Mouse (Mus musculus) stomach, postnatal 0 days (tissue): Measurements from ENCODE around the gene Srm. TPM values are rescaled to one million over a fixed set of nuclear protein-coding genes. Genes with fewer than 3 reads are reported as not detected.

Source experiments
- ATAC-seq: fragments of 200-750 bp; cut with Nextera tagmentation; 2 replicates; pipeline ENCODE4 v1.8.0; 2017; ENCODE audit not compliant: low FRiP score, low TSS enrichment
- DNase-seq: peaks from one replicate; pipeline ENCODE4 v3.0.0-alpha.2; 2016; ENCODE audit warnings: low spot score
- H3K27ac ChIP-seq: fragments of 300-500 bp; sonication (generic); replicated peaks from 2 replicates; pipeline ENCODE4 v1.5.1; 2014; ENCODE audit warnings: mild to moderate bottlenecking, control low read depth
- H3K27me3 ChIP-seq: fragments of 300-500 bp; sonication (generic); 2 replicates; pipeline ENCODE4 v1.6.1; 2014; ENCODE audit warnings: low read length; ENCODE audit not compliant: control insufficient read depth, insufficient read depth
- H3K36me3 ChIP-seq: fragments of 300-500 bp; sonication (generic); 2 replicates; pipeline ENCODE4 v1.6.1; 2014; ENCODE audit warnings: low read length, mixed read lengths; ENCODE audit not compliant: control insufficient read depth, insufficient read depth
- H3K4me1 ChIP-seq: fragments of 300-500 bp; sonication (generic); replicated peaks from 2 replicates; pipeline ENCODE4 v1.6.1; 2014; ENCODE audit warnings: antibody characterized with exemption; ENCODE audit not compliant: control insufficient read depth, insufficient read depth
- H3K4me2 ChIP-seq: fragments of 300-500 bp; sonication (generic); replicated peaks from 2 replicates; pipeline ENCODE4 v1.6.1; 2014; ENCODE audit warnings: low read depth, mild to moderate bottlenecking, control low read depth, moderate library complexity
- H3K4me3 ChIP-seq: fragments of 300-500 bp; sonication (generic); 2 replicates; pipeline ENCODE4 v1.5.1; 2014; ENCODE audit warnings: low read depth, low read length, control low read depth
- H3K9ac ChIP-seq: fragments of 300-500 bp; sonication (generic); 2 replicates; pipeline ENCODE4 v1.6.1; 2014; ENCODE audit warnings: mild to moderate bottlenecking, low read length, control low read depth, mixed read lengths
- H3K9me3 ChIP-seq: fragments of 300-500 bp; sonication (generic); 2 replicates; pipeline ENCODE4 v1.6.1; 2016; ENCODE audit warnings: low read length; ENCODE audit not compliant: control insufficient read depth
- CTCF ChIP-seq: IDR thresholded peaks from 2 replicates; pipeline ENCODE4 v1.5.1; 2016; ENCODE audit warnings: antibody characterized with exemption, low read depth, mild to moderate bottlenecking, moderate library complexity
- EP300 ChIP-seq: optimal IDR thresholded peaks from 2 replicates; pipeline ENCODE3; 2016; ENCODE audit warnings: antibody characterized with exemption
- WGBS: fragments of 180-500 bp; shearing (Covaris S2); extraction: QIAGEN DNeasy Blood & Tissue Kit; methylation state at CpG from one replicate; pipeline ENCODE4 v1.1.7; 2014; 5-methylcytosine and 5-hydroxymethylcytosine counted together
- polyA plus RNA-seq: library from polyadenylated mRNA; unstranded; fragments of >200 nt; fragmentation: Nextera tagmentation; extraction: Ambion mirVana; gene quantifications from 2 replicates; pipeline ENCODE4 v1.2.1, GENCODE M21; 2015

Gene Srm
- polyA plus RNA-seq, 1 experiment from 2014 or later, result 113 TPM

GRCm38 (mm10) chr4:148641121-148641520 lies 49.8 kb downstream of the Srm start:
- DNase-seq, result no peak
- Histone ChIP-seq H3K4me1 (no peaks in the 10 kb centered on the region), H3K4me3 (no peak overlapping the region), H3K36me3 (no peaks in the 10 kb centered on the region), H3K9me3 (no peaks in the 10 kb centered on the region), H3K27me3 (no peaks in the 10 kb centered on the region), H3K4me2 (no peak overlapping the region), H3K27ac (no peak overlapping the region), H3K9ac (no peak overlapping the region)
- TF ChIP-seq EP300, result no peak
- no peak for TF ChIP-seq CTCF
- no peak for ATAC-seq
- 83% methylated on average over 5 of the region's 5 CpGs for WGBS

GRCm38 (mm10) chr4:148643291-148644156 lies 52.2 kb downstream of the Srm start, which contains the start of gene Gm572:
Gene Gm572, plus strand, starts transcription at chr4:148643317.
- Histone ChIP-seq H3K4me2 (peak within 1 kb of the TSS; percentile 46), H3K9ac (peak within 1 kb of the TSS; percentile 27; the same call in 1 of the 2 replicates), H3K36me3 (no peaks in the 10 kb centered on the region), H3K4me3 (no peak within 1 kb of the TSS), H3K9me3 (no peaks in the 10 kb centered on the region), H3K27me3 (no peaks in the 10 kb centered on the region), H3K4me1 (no peaks in the 10 kb centered on the region), H3K27ac (no peak within 1 kb of the TSS)
- WGBS, result 55% methylated on average over 15 of the region's 15 CpGs
- no peak for TF ChIP-seq CTCF
- no peak for TF ChIP-seq EP300
- no peak for DNase-seq
- peak; percentile 38; the same call in 1 of the 2 replicates for ATAC-seq

- H3K9me3 ChIP-seq, result no peaks in the 10 kb centered on the region
- H3K27me3 ChIP-seq, result no peaks in the 10 kb centered on the region
- H3K4me2 ChIP-seq, result peak overlapping the region; percentile 46
- DNase-seq, result peak; percentile 87
- H3K27ac ChIP-seq, result no peak overlapping the region
- WGBS, result 4% methylated on average over 9 of the region's 9 CpGs
- H3K4me1 ChIP-seq, result no peaks in the 10 kb centered on the region
- no peak overlapping the region for H3K4me3 ChIP-seq
- H3K36me3 ChIP-seq, result no peaks in the 10 kb centered on the region
- TF ChIP-seq CTCF, result peak; percentile 87
- TF ChIP-seq EP300, result no peak
- ATAC-seq, result peak; percentile 43; the same call in 1 of the 2 replicates
- no peak overlapping the region for H3K9ac ChIP-seq
Observed at GRCm38 (mm10) chr4:148644157-148644511, 52.8 kb downstream of the Srm start.

Other genes with a start within 250 kb of the Srm start
- 9.5 and 10.3 TPM in 2 replicates for gene Ubiad1, start 146.7 kb upstream of the Srm start, polyA plus RNA-seq
- gene Mtor, start 142.9 kb upstream of the Srm start, polyA plus RNA-seq, result 14.7 and 15.4 TPM in 2 replicates
- gene Angptl7, start 91.0 kb upstream of the Srm start, polyA plus RNA-seq, result 1.2 and 1.3 TPM in 2 replicates
- 30.0 and 35.2 TPM in 2 replicates for gene Exosc10, start 33.1 kb upstream of the Srm start, polyA plus RNA-seq
- 0.46 and 0.79 TPM in 2 replicates for gene Masp2, start 11.1 kb downstream of the Srm start, polyA plus RNA-seq
- gene Tardbp, start 35.5 kb downstream of the Srm start, polyA plus RNA-seq, result 99.8 and 106 TPM in 2 replicates
- gene Gm572, start 51.8 kb downstream of the Srm start, polyA plus RNA-seq, result 0.10 and 0.16 TPM in 2 replicates
- gene Casz1, start 212.9 kb downstream of the Srm start, polyA plus RNA-seq, result 9.4 and 10.3 TPM in 2 replicates